Mouse (Mus musculus) embryonic fibroblast, embryonic 13.5 days (primary cell): ENCODE measurements around the gene Pdcl3.

Experiments used
- CTCF ChIP-seq: IDR thresholded peaks from 2 replicates; pipeline ENCODE4 v1.5.1; 2011; ENCODE audit warnings: mild to moderate bottlenecking, control low read depth, low read length, moderate library complexity, borderline replicate concordance; ENCODE audit not compliant: insufficient read depth
- POLR2A ChIP-seq: IDR thresholded peaks from 2 replicates; pipeline ENCODE4 v1.6.1; 2011; ENCODE audit warnings: low read depth, mild to moderate bottlenecking, control low read depth, low read length, moderate library complexity

DNA sequence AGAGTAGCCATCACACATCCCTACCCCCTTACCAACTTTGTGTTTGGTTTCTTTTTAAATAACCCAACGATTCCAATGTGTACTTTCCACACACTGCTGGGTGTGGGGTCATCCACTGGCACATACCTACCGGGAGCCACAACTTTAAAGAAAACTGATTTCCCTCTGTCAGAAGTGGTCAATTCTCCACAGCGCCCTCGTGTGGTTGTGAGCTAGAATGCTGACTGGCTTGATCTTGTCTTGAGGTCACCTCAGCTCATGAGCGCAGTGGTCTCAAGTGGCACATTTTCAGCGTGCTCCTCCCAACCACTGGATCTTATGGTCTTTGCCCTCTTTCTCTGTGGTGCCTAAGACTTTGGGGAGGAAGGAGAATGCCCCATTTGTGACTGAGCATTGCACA is 48.6 kb upstream of the Pdcl3 start:
- TF ChIP-seq CTCF (peak; percentile 58; the same call in 1 of the 2 replicates), POLR2A (no peak)
